Mouse (Mus musculus): ENCODE data around the gene Mphosph9.

- TF ChIP-seq CTCF (conservative IDR thresholded peaks at IDR 0.05; ENCODE audit: insufficient read depth, insufficient read length, low read depth, low read length) (no peak), POLR2A (IDR thresholded peaks at IDR 0.05; ENCODE audit: low read depth, low read length) (no peak)
Observed at GRCm38 (mm10) chr5:124342897-124343296, 15.1 kb upstream of the Mphosph9 start.

Measured in kidney, adult 2 months (tissue).